Mouse (Mus musculus): Measurements from ENCODE around the gene Hoxa13. TPM values are rescaled to one million over a fixed set of nuclear protein-coding genes. Genes with fewer than 3 reads are reported as not detected.

Hoxa13 gene
- total RNA-seq, 2 experiments from 2014 or later = not detected

DNA sequence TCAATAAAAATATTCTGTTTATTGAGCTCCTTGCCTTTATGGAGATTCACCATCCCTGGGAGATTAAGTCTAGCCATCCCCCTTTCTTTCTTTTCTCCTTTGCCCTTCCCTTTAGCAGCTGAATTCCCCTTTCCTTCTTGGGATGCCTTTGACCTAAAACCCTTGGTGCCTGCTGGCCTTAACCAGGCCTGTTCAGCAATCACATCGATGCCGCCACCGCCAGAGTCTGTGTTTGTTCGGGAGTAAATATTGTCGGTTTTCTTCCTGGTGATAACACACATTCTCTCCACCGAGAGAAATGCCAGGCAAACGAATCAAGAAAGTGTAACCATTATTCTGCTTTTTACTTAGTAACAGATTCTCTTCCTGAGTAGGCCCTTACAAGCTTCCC is 22.5 kb downstream of the Hoxa13 start:
- no peak for ATAC-seq (replicated peaks; ENCODE audit: poor library complexity, severe bottlenecking)

- no peak for ATAC-seq (replicated peaks; ENCODE audit: poor library complexity, severe bottlenecking)
Observed at GRCm38 (mm10) chr6:52237346-52238154, 23.1 kb downstream of the Hoxa13 start.

DNA sequence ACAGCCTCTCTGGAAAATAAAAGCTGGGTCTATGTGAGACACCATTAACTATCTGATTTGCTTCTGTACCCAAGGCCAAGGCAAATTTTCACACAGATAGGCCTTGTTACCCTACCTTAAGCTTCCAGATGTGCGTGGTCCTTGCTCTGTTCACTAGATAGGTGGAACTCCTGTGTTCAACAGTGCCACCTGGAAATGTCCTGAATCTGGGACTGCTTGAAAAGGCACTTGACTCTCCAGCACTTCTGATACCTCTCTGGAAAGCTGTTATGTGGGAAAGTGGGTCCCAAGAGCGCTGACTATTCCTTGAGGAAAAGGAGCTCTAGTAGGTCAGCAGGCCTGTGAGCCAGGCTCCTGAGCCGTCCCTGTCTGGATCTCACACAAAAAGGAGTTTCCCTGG is 23.9 kb downstream of the Hoxa13 start:
- ATAC-seq (replicated peaks; ENCODE audit: poor library complexity, severe bottlenecking) = no peak

DNA sequence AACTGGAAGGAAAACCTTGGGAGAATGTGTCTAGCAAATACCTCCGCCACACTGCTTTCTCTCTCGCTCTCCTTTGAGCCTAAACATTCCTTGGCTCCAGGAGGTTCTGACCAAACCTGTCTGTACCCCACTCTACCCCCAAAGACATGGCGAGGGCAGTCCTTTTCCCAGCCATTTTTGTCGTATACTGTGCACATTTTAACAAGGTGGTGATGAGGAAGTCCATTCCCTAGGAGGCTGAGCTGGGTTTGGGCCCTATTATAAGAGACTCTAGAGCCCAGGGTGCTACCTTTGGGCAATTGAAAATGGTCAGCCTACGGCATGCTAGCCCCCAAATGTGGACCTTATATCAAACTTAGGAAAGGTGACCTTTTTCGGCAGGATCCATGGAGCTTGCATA is 24.8 kb downstream of the Hoxa13 start:
- ATAC-seq (replicated peaks; ENCODE audit: poor library complexity, severe bottlenecking) = no peak

GRCm38 (mm10) chr6:52235267-52235666 is 25.4 kb downstream of the Hoxa13 start:
- no peak for ATAC-seq (replicated peaks; ENCODE audit: poor library complexity, severe bottlenecking)

DNA sequence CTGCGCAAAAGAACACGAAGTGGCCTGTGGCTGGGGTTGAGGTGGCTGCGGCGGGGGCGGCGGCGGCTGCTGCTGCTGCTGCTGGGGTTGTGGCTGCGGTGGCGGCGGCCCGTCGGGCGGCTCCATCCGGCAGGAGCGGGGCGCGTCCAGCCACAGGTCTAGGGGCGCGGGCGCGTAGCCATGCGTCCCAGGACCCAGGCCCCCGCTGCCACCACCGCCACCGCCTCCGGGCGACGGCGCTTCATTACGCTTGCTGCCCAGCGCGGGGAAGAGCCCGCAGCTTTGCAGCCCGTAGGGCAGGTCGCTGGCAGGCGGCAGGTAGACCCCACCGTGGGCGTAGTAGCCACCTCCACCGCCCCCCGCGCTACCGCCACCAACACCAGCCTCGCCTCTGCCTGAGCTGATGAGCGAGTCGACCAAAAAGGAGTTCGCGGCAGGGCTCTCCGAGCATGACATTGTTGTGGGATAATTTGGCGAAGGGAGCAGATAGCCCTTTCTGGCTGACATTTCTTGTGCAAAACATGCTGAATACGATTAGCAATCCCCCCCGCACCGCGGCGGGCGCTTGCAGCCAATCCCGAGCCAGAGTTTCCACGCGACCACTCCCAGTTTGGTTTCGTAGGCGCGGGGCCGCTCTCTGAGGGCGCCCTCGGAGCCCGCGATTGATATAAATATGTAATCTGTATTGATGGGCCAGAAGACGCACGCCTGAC is 26.1 kb downstream of the Hoxa13 start:
- ATAC-seq (replicated peaks; ENCODE audit: poor library complexity, severe bottlenecking) = 0 out of 2 replicates have a peak, but pooled peaks have one; percentile 2

- peak; percentile 55 for ATAC-seq (replicated peaks; ENCODE audit: poor library complexity, severe bottlenecking)
Observed at GRCm38 (mm10) chr6:52233546-52234427, 26.9 kb downstream of the Hoxa13 start.

GRCm38 (mm10) chr6:52232984-52233545 is 27.6 kb downstream of the Hoxa13 start:
- no peak for ATAC-seq (replicated peaks; ENCODE audit: poor library complexity, severe bottlenecking)

DNA sequence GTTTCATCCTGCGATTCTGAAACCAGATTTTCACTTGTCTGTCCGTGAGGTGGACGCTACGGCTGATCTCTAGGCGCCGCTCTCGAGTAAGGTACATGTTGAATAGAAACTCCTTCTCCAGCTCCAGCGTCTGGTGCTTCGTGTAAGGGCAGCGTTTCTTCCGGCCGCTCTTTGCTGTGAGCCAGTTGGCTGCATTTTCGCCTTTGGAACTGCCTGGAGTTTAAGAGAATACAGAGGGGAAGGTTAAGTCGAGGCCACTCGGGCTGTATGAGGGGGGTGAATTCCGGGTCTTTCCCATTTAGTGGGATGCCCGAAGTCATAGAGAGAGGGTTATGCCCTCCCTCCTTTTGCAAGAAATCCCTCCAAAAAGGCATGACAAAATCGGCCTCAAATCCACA is 28.1 kb downstream of the Hoxa13 start:
- ATAC-seq (replicated peaks; ENCODE audit: poor library complexity, severe bottlenecking) = no peak

DNA sequence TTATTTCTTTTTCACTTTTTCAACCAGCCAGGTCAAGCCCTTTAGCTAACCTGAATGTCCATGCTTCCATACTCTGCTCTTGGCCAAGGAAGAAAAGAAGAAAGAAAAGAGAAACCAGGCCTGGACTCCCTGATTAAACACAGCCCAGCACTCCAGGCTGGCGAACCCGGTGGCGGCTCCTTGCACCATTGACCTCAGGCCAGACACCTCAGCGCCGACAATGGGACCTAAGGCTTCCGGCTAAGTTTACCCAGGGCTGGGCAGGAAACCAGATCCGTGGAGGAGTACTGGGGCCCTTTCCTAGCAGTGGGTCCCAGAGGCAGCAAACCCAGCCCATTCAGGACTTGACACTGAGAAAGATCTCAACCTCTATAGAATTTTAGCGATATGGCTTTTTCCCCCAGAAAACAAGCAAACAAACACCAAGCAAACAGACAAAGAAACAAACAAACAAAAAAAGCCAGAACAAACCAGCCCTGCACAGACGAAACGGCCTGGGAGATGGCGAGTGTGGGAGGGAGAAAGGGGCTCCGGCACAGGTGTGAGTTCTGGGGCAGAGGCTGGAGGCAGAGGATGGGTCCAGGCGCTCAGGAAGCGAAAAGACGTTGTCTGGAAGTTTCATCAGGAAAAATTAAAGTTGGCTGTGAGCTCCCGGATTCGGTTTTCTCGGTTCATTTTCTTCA is 28.7 kb downstream of the Hoxa13 start:
- no peak for ATAC-seq (replicated peaks; ENCODE audit: poor library complexity, severe bottlenecking)

DNA sequence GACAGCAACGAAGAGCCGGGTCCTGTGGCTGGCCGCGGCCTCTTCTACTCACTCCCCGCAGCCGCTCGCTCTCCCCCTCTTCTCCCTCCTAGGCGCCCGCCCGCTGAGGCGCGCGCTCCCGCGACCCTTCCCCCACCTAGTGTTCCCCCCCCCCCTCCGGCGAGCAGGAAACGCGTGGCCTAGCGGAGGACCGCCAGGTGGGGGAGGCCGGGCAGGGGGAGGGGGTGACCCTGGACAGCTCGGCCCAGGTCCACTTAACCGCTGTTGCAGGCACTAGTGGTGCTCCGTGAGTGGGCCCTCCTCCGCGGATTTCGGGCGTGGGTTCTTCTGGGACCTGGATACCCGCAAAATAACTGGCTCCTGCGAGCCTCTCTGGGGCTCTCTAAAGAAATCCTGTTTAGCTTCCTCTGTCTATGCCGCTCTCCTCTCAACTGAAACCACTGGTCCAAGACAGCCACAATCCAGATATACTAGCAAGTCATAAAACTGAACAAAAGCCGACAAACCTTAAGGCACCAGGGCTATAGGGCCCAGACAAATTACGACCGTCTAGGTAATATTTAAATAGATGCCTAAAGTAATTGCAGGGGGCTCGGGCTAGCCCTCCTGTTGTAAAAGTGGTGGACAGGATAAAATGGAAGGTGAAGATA is 30.0 kb downstream of the Hoxa13 start, which contains the start of gene Hoxa9:
Hoxa9 (minus strand) TSS at position 574 of the 650 bp plus-strand sequence.
- ATAC-seq (replicated peaks; ENCODE audit: poor library complexity, severe bottlenecking) = no peak

GRCm38 (mm10) chr6:52229558-52230416 is 30.9 kb downstream of the Hoxa13 start:
- no peak for ATAC-seq (replicated peaks; ENCODE audit: poor library complexity, severe bottlenecking)

- ATAC-seq (replicated peaks; ENCODE audit: poor library complexity, severe bottlenecking) = no peak
Observed at GRCm38 (mm10) chr6:52228475-52229465, 31.9 kb downstream of the Hoxa13 start.

GRCm38 (mm10) chr6:52227470-52228222 is 33.0 kb downstream of the Hoxa13 start:
- ATAC-seq (replicated peaks; ENCODE audit: poor library complexity, severe bottlenecking) = no peak

GRCm38 (mm10) chr6:52226569-52227257 is 34.0 kb downstream of the Hoxa13 start:
- ATAC-seq (replicated peaks; ENCODE audit: poor library complexity, severe bottlenecking) = peak; percentile 36
